Mouse (Mus musculus): Measurements from ENCODE around the gene Blvra.

- TF ChIP-seq GATA1 (IDR thresholded peaks at IDR 0.05; ENCODE audit: low read length): no peak
- TF ChIP-seq TAL1 (IDR thresholded peaks at IDR 0.05; ENCODE audit: low read length): no peak
These were observed 38.5 kb downstream of the Blvra start for GRCm38 (mm10) chr2:127108986-127109385.

Data from erythroblast, embryonic 14.5 days (primary cell).